Mouse (Mus musculus) layer of hippocampus, adult 8-10 months (tissue): ENCODE measurements around the gene Itgb8. TPM values are rescaled to one million over a fixed set of nuclear protein-coding genes. Genes with fewer than 3 reads are reported as not detected.

Source experiments
- DNase-seq, 2 experiments: peaks; one replicate each; pipeline ENCODE4 v3.0.0; 2022; ENCODE audit warnings: low spot score in 2 of 2
- total RNA-seq, 4 experiments: library from RNA; stranded (reverse); gene quantifications; 2 replicates each; pipeline ENCODE4 v1.2.4; 2022

Gene Itgb8
- total RNA-seq, 4 experiments from 2014 or later = 35.6 to 37.9 (median 36.5) TPM

DNA sequence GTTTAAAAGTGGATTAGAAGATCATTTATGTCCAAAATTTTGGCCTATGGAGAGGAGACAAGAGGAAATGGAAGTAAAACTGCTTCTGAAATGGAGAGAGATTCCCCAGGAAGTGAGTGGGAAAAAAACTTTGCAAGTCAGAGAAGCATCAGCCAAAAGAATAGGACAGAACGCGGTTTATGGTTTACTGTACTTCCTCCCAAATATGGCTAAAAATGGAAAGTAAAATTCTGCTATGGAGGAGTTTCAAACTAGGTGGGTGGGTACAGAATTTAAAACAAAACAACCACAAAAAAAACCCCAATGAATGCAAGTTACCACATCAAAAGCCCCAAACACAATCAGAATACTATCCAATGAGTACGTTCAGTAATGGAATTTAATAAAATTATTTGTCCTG lies 90.8 kb downstream of the Itgb8 start:
- no peak for DNase-seq

GRCm38 (mm10) chr12:119146031-119146430 lies 92.6 kb downstream of the Itgb8 start:
- DNase-seq = no peak

DNA sequence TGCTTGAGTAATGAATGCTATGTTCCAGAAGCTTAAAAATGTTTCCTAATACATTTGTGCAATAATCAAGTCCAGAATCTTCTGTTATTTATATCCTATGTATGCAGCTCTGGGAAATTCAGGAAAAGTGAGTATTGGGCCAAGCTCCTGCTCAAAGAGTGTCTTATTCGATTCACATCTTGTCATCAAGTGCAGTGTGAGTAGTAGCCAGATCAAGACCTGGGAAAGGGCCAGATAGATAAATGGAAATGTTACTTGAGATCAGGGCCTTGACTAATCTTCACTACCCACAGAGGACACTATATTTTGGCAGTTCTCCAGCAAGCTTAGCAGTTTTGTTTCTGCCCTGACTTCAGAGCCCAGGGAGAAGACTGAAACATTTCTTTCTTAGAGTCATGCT lies 100.7 kb downstream of the Itgb8 start:
- no peak for DNase-seq

DNA sequence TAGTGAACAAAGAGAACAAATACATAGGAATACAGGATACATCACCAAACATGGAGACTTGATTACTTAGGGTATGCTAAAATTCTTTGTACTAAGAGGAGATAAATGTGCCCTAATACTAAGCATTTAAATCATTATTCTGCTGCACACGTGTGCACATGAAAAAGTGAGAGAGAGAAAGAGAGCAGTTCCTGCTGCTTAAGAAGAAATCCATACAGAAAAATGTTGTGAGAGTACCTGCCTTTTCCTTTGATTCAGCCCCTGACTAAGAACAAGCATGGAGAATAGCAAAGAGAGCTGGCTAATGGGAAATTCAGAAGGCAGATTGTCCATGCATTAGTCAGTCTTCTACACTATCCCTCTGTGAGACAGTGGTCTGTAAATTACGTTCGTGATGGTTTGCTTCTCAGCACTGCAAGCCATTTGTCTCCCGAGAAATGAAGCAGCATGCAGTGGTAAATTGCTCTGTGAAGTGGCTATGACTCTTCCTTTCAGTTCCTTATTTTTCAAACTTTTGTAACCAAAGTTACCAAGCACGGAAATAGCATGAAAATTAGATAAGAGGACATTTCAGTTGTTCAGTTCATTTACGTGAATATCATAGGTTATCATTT lies 125.0 kb downstream of the Itgb8 start:
- DNase-seq = no peak

- no peak for DNase-seq
Observed at GRCm38 (mm10) chr12:119110091-119110490, 128.5 kb downstream of the Itgb8 start.

Other genes with a start within 250 kb of the Itgb8 start
- gene Macc1, start 75.5 kb upstream of the Itgb8 start, total RNA-seq = under 1 TPM in 2 of 4 experiments, not detected in 2; 0.14 to 0.22 TPM